Mouse (Mus musculus): Measurements from ENCODE around the gene Gapt. TPM values are rescaled to one million over a fixed set of nuclear protein-coding genes. Genes with fewer than 3 reads are reported as not detected.
"Not testable (repeated sequence)": the region's sequence is repeated elsewhere in the genome, so short reads cannot be mapped to it uniquely, and the experiment has no call there.

Gene Gapt
- 0.05 and 0.30 TPM in 2 replicates for polyA plus RNA-seq (2012; rRNA removed)

- H3K4me3 ChIP-seq (ENCODE audit: insufficient read depth, low read depth, low read length): no peak within 1 kb of the TSS
- no peak within 1 kb of the TSS for H3K27ac ChIP-seq (ENCODE audit: insufficient read depth, low read depth, low read length)
- no peaks in the 10 kb centered on the region for H3K36me3 ChIP-seq (ENCODE audit: control insufficient read depth, insufficient read depth, low read length)
- no peak for DNase-seq
- H3K27me3 ChIP-seq (replicated peaks; ENCODE audit: control insufficient read depth, insufficient read depth, low read length): no peaks in the 10 kb centered on the region
- TF ChIP-seq POLR2A (IDR thresholded peaks at IDR 0.05; ENCODE audit: low read depth, low read length) (no peak), CTCF (conservative IDR thresholded peaks at IDR 0.05; ENCODE audit: insufficient read depth, insufficient read length, low read depth, low read length) (no peak)
- 63% methylated on average over 2 of the region's 2 CpGs for WGBS
- no peaks in the 10 kb centered on the region for H3K4me1 ChIP-seq (ENCODE audit: control insufficient read depth, insufficient read depth, low read length)
Observed at GRCm38 (mm10) chr13:110356941-110357340, at the start of gene Gapt. Gapt (minus strand) TSS chr13:110357199.

GRCm38 (mm10) chr13:110406152-110406551, 49.2 kb upstream of the Gapt start:
- no peaks in the 10 kb centered on the region for H3K27me3 ChIP-seq (replicated peaks; ENCODE audit: control insufficient read depth, insufficient read depth, low read length)
- no peak for TF ChIP-seq CTCF (conservative IDR thresholded peaks at IDR 0.05; ENCODE audit: insufficient read depth, insufficient read length, low read depth, low read length)
- TF ChIP-seq POLR2A (IDR thresholded peaks at IDR 0.05; ENCODE audit: low read depth, low read length): no peak
- H3K27ac ChIP-seq (ENCODE audit: insufficient read depth, low read depth, low read length): no peak overlapping the region
- peaks cover 2% of the 10 kb centered on the region; the same call in 1 of the 2 replicates for H3K36me3 ChIP-seq (ENCODE audit: control insufficient read depth, insufficient read depth, low read length)
- WGBS: 45% methylated on average over 5 of the region's 5 CpGs
- H3K4me3 ChIP-seq (ENCODE audit: insufficient read depth, low read depth, low read length): no peak overlapping the region
- peaks cover 3% of the 10 kb centered on the region; the same call in 1 of the 2 replicates for H3K4me1 ChIP-seq (ENCODE audit: control insufficient read depth, insufficient read depth, low read length)
- DNase-seq: peak; percentile 91

- not testable (repeated sequence) for H3K4me1 ChIP-seq (ENCODE audit: control insufficient read depth, insufficient read depth, low read length); H3K36me3 ChIP-seq (ENCODE audit: control insufficient read depth, insufficient read depth, low read length); DNase-seq; H3K27me3 ChIP-seq (replicated peaks; ENCODE audit: control insufficient read depth, insufficient read depth, low read length); H3K27ac ChIP-seq (ENCODE audit: insufficient read depth, low read depth, low read length); H3K4me3 ChIP-seq (ENCODE audit: insufficient read depth, low read depth, low read length)
- WGBS: 92% methylated on average over 5 of the region's 5 CpGs
Observed at GRCm38 (mm10) chr13:110404686-110405085, 47.7 kb upstream of the Gapt start.

- Histone ChIP-seq H3K36me3 (ENCODE audit: control insufficient read depth, insufficient read depth, low read length) (peaks cover 8% of the 10 kb centered on the region; the same call in 1 of the 2 replicates), H3K4me1 (ENCODE audit: control insufficient read depth, insufficient read depth, low read length) (peaks cover 3% of the 10 kb centered on the region; the same call in 1 of the 2 replicates), H3K27ac (ENCODE audit: insufficient read depth, low read depth, low read length) (no peak overlapping the region), H3K27me3 (replicated peaks; ENCODE audit: control insufficient read depth, insufficient read depth, low read length) (no peaks in the 10 kb centered on the region), H3K4me3 (ENCODE audit: insufficient read depth, low read depth, low read length) (no peak overlapping the region)
- TF ChIP-seq CTCF (conservative IDR thresholded peaks at IDR 0.05; ENCODE audit: insufficient read depth, insufficient read length, low read depth, low read length) (no peak), POLR2A (IDR thresholded peaks at IDR 0.05; ENCODE audit: low read depth, low read length) (no peak)
- no peak for DNase-seq
- WGBS: 77% methylated on average over 8 of the region's 8 CpGs
Observed at GRCm38 (mm10) chr13:110404059-110404458, 47.1 kb upstream of the Gapt start.

GRCm38 (mm10) chr13:110401877-110402276, 44.9 kb upstream of the Gapt start:
- TF ChIP-seq CTCF (conservative IDR thresholded peaks at IDR 0.05; ENCODE audit: insufficient read depth, insufficient read length, low read depth, low read length): no peak
- TF ChIP-seq POLR2A (IDR thresholded peaks at IDR 0.05; ENCODE audit: low read depth, low read length): no peak
- Histone ChIP-seq H3K27me3 (replicated peaks; ENCODE audit: control insufficient read depth, insufficient read depth, low read length) (no peaks in the 10 kb centered on the region), H3K27ac (ENCODE audit: insufficient read depth, low read depth, low read length) (no peak overlapping the region), H3K36me3 (ENCODE audit: control insufficient read depth, insufficient read depth, low read length) (peaks cover 12% of the 10 kb centered on the region; the same call in 1 of the 2 replicates), H3K4me3 (ENCODE audit: insufficient read depth, low read depth, low read length) (no peak overlapping the region), H3K4me1 (ENCODE audit: control insufficient read depth, insufficient read depth, low read length) (peaks cover 3% of the 10 kb centered on the region; the same call in 1 of the 2 replicates)
- no peak for DNase-seq
- WGBS: 90% methylated on average over 2 of the region's 2 CpGs

GRCm38 (mm10) chr13:110401443-110401842, 44.4 kb upstream of the Gapt start:
- no peak overlapping the region for H3K27ac ChIP-seq (ENCODE audit: insufficient read depth, low read depth, low read length)
- H3K36me3 ChIP-seq (ENCODE audit: control insufficient read depth, insufficient read depth, low read length): peaks cover 12% of the 10 kb centered on the region; the same call in 1 of the 2 replicates
- H3K4me3 ChIP-seq (ENCODE audit: insufficient read depth, low read depth, low read length): no peak overlapping the region
- DNase-seq: no peak
- WGBS: 70% methylated on average over 3 of the region's 3 CpGs
- no peaks in the 10 kb centered on the region for H3K27me3 ChIP-seq (replicated peaks; ENCODE audit: control insufficient read depth, insufficient read depth, low read length)
- TF ChIP-seq CTCF (conservative IDR thresholded peaks at IDR 0.05; ENCODE audit: insufficient read depth, insufficient read length, low read depth, low read length) (no peak), POLR2A (IDR thresholded peaks at IDR 0.05; ENCODE audit: low read depth, low read length) (no peak)
- peaks cover 3% of the 10 kb centered on the region; the same call in 1 of the 2 replicates for H3K4me1 ChIP-seq (ENCODE audit: control insufficient read depth, insufficient read depth, low read length)

- H3K36me3 ChIP-seq (ENCODE audit: control insufficient read depth, insufficient read depth, low read length): peaks cover 12% of the 10 kb centered on the region; the same call in 1 of the 2 replicates
- peak; percentile 32 for DNase-seq
- H3K27me3 ChIP-seq (replicated peaks; ENCODE audit: control insufficient read depth, insufficient read depth, low read length): no peaks in the 10 kb centered on the region
- peak overlapping the region; percentile 23; the same call in 1 of the 2 replicates for H3K4me3 ChIP-seq (ENCODE audit: insufficient read depth, low read depth, low read length)
- WGBS: 69% methylated on average over 24 of the region's 24 CpGs
- no peak for TF ChIP-seq CTCF (conservative IDR thresholded peaks at IDR 0.05; ENCODE audit: insufficient read depth, insufficient read length, low read depth, low read length)
- no peak for TF ChIP-seq POLR2A (IDR thresholded peaks at IDR 0.05; ENCODE audit: low read depth, low read length)
- no peaks in the 10 kb centered on the region for H3K4me1 ChIP-seq (ENCODE audit: control insufficient read depth, insufficient read depth, low read length)
- no peak overlapping the region for H3K27ac ChIP-seq (ENCODE audit: insufficient read depth, low read depth, low read length)
Observed at GRCm38 (mm10) chr13:110398513-110399270, 41.7 kb upstream of the Gapt start.

Data from kidney, adult 2 months (tissue).